Mouse (Mus musculus): ENCODE data around the gene Banp. TPM values are rescaled to one million over a fixed set of nuclear protein-coding genes. Genes with fewer than 3 reads are reported as not detected.

Gene Banp
- total and polyA plus RNA-seq, 3 experiments = 19.2 to 28.4 TPM; not detected in 1

DNA sequence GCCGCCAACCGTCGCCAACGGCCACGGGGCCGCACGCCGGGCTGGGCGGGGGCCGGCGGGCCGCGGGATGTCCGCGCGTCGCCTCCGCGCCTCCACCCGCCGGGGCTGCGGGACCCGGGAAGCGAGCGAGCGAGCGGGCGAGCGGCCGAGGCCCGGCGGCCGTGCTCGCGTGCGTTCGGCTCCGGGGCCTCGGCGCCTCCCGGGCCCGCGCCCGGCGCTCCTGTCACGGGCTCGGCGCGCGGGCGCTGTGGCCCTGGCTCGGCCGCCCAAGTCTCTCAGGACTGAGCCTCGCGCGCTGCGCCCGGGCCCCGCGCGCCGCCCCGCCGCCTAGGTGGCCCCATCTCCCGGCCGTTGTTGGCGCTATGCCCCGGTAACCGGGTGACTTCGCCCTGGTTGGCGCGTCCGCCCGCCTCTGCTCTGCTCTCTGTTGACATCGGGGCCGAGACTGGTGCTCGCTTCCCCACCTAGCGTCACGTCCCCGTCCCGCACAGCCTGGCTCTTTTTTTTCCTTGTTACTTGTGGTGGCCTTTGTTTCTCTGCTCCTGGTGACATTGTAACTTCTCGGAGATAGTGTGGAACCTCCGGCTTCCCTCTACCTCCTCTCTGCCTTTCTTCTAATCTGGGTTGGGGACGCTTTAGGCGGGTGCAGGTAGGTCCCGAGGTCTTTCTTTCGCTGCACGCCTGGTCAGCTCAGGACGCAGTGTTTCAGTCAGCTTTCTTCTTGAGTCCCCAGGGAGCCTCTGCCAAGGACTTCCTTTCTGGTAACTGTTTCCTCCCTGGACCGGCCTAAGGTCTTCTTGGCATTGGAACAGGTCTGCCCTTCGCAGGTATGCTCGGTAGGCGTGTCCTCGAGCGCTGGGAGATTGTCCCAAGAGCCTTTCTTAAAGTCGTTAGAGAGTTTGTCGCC is 1.5 kb downstream of the Banp start (continued):
- TF ChIP-seq TBP (IDR thresholded peaks at IDR 0.05; ENCODE audit: low read depth, low read length) = peak; percentile 50; the same call in 1 of the 2 replicates
- no peak for TF ChIP-seq UBTF (IDR thresholded peaks at IDR 0.05; ENCODE audit: borderline replicate concordance, insufficient read depth, low read depth, low read length)
- TF ChIP-seq MAFK (IDR thresholded peaks at IDR 0.05; ENCODE audit: borderline replicate concordance, low read depth, low read length) = no peak
- TF ChIP-seq ZMIZ1 (IDR thresholded peaks at IDR 0.05; ENCODE audit: low read depth, low read length) = 0 out of 2 replicates have a peak, but pooled peaks have one; percentile 63

- Histone ChIP-seq H3K27ac (ENCODE audit: control insufficient read depth, low read depth, low read length) (peak overlapping the region; percentile 98), H3K36me3 (ENCODE audit: control insufficient read depth in 1 of 2, insufficient read depth in 2 of 2, low read length in 2 of 2) (peaks cover 0 to 51% of the 10 kb centered on the region in 2 experiments; a peak in 2 of 4 replicates), H3K4me1 (ENCODE audit: control insufficient read depth in 1 of 2, insufficient read depth in 2 of 2, low read length in 2 of 2) (peaks cover 12 to 52% of the 10 kb centered on the region in 2 experiments), H3K27me3 (ENCODE audit: control insufficient read depth in 1 of 2, insufficient read depth in 2 of 2, low read length in 2 of 2) (no peaks in the 10 kb centered on the region), H3K9ac (ENCODE audit: control insufficient read depth, low read depth, low read length, poor library complexity, severe bottlenecking) (peak overlapping the region; percentile 87), H3K4me3 (ENCODE audit: control insufficient read depth in 1 of 2, insufficient read depth in 1 of 2, low read depth in 2 of 2, low read length in 2 of 2) (peak overlapping the region; percentile 69 to 90), H3K79me2 (ENCODE audit: control insufficient read depth, insufficient read depth, low read length, poor library complexity) (peaks cover 25% of the 10 kb centered on the region), H3K9me3 (replicated peaks; ENCODE audit: insufficient read depth, low read length) (no peaks in the 10 kb centered on the region)
- peak; percentile 69 for DNase-seq (ENCODE audit: low read depth, low spot score)
- TF ChIP-seq MAX (IDR thresholded peaks at IDR 0.05; ENCODE audit: low read length) (no peak), HCFC1 (IDR thresholded peaks at IDR 0.05; ENCODE audit: low read depth, low read length) (no peak), EP300 (IDR thresholded peaks at IDR 0.05; ENCODE audit: low read depth in 1 of 2, low read length in 2 of 2) (peak in 1 of 2 experiments; percentile 69; a peak in 2 of 4 replicates), ZC3H11A (IDR thresholded peaks at IDR 0.05; ENCODE audit: low read depth, low read length) (no peak), SIN3A (IDR thresholded peaks at IDR 0.05; ENCODE audit: low read length) (peak; percentile 26; the same call in 1 of the 2 replicates), ZKSCAN1 (IDR thresholded peaks at IDR 0.05; ENCODE audit: low read depth, low read length) (no peak), TAL1 (IDR thresholded peaks at IDR 0.05; ENCODE audit: low read length) (peak; percentile 29), RCOR1 (IDR thresholded peaks at IDR 0.05; ENCODE audit: low read depth, low read length) (0 out of 2 replicates have a peak, but pooled peaks have one; percentile 10)
Measured at GRCm38 (mm10) chr8:121951656-121952009, 2.1 kb downstream of the Banp start.

GRCm38 (mm10) chr8:121952122-121952521 is 2.6 kb downstream of the Banp start:
- peak overlapping the region; percentile 2 to 90; a peak in 3 of 4 replicates for H3K4me3 ChIP-seq (ENCODE audit: control insufficient read depth in 1 of 2, insufficient read depth in 1 of 2, low read depth in 2 of 2, low read length in 2 of 2)
- no peaks in the 10 kb centered on the region for H3K27me3 ChIP-seq (ENCODE audit: control insufficient read depth in 1 of 2, insufficient read depth in 2 of 2, low read length in 2 of 2)
- peaks cover 29% of the 10 kb centered on the region for H3K79me2 ChIP-seq (ENCODE audit: control insufficient read depth, insufficient read depth, low read length, poor library complexity)
- H3K9me3 ChIP-seq (replicated peaks; ENCODE audit: insufficient read depth, low read length) = no peaks in the 10 kb centered on the region
- TF ChIP-seq CHD1 (IDR thresholded peaks at IDR 0.05; ENCODE audit: low read depth, low read length) (no peak), POLR2AphosphoS5 (IDR thresholded peaks at IDR 0.05; ENCODE audit: borderline replicate concordance, low read depth, low read length) (no peak), GATA1 (IDR thresholded peaks at IDR 0.05; ENCODE audit: low read depth, low read length) (peak; percentile 18; the same call in 1 of the 2 replicates), MEF2A (IDR thresholded peaks at IDR 0.05; ENCODE audit: extremely low read depth, insufficient replicate concordance, low read depth, low read length, poor library complexity, severe bottlenecking) (no peak), TCF12 (IDR thresholded peaks at IDR 0.05; ENCODE audit: low read depth, low read length) (no peak)
- H3K27ac ChIP-seq (ENCODE audit: control insufficient read depth, low read depth, low read length) = peak overlapping the region; percentile 98
- H3K9ac ChIP-seq (ENCODE audit: control insufficient read depth, low read depth, low read length, poor library complexity, severe bottlenecking) = peak overlapping the region; percentile 87
- DNase-seq (ENCODE audit: low read depth, low spot score) = no peak
- H3K36me3 ChIP-seq (ENCODE audit: control insufficient read depth in 1 of 2, insufficient read depth in 2 of 2, low read length in 2 of 2) = peaks cover 0 to 53% of the 10 kb centered on the region in 2 experiments; a peak in 2 of 4 replicates
- peaks cover 14 to 53% of the 10 kb centered on the region in 2 experiments for H3K4me1 ChIP-seq (ENCODE audit: control insufficient read depth in 1 of 2, insufficient read depth in 2 of 2, low read length in 2 of 2)
